Mouse (Mus musculus): ENCODE data around the gene Tmtc2. TPM values are rescaled to one million over a fixed set of nuclear protein-coding genes. Genes with fewer than 3 reads are reported as not detected.

Gene Tmtc2
- polyA plus RNA-seq, 1 experiment: 1.4 TPM

- Histone ChIP-seq H3K27me3 (ENCODE audit: control insufficient read depth, insufficient read depth, low read length) (no peaks in the 10 kb centered on the region), H3K27ac (ENCODE audit: control insufficient read depth, insufficient read depth, low read length) (no peak overlapping the region), H3K36me3 (ENCODE audit: control insufficient read depth, insufficient read depth, low read length) (no peaks in the 10 kb centered on the region), H3K4me1 (replicated peaks; ENCODE audit: control insufficient read depth, insufficient read depth, low read length) (no peaks in the 10 kb centered on the region), H3K4me3 (ENCODE audit: control insufficient read depth, insufficient read depth, low read length) (no peak overlapping the region)
- 88% methylated on average over 3 of the region's 3 CpGs for WGBS
- DNase-seq: no peak
- TF ChIP-seq CTCF (IDR thresholded peaks at IDR 0.05; ENCODE audit: borderline replicate concordance, control insufficient read depth, extremely low read depth, insufficient read depth, low read length, poor library complexity) (no peak), POLR2A (IDR thresholded peaks at IDR 0.05; ENCODE audit: control insufficient read depth, extremely low read depth, insufficient read depth, low read length, poor library complexity) (no peak)
Observed at GRCm38 (mm10) chr10:105430885-105431284, 143.4 kb downstream of the Tmtc2 start.

DNA sequence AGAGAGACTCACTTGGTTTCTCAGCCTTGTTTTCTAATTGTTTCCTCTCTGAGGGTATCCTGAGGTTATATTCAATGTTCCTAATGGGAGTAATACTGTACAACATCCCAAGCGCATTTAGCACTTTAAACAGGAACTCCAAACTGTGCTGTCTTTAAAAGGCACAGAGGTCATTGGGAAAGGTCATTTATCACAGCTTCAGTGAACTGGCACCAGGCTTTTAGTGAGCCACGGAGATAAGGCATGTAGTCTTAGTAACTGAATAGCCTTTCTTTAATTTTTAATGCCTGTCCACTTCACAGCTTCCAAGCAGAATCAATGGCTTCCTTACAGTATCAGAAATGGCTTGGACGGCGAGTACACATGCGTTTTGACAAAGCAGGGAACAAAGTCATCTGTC, 144.0 kb downstream of the Tmtc2 start:
- H3K36me3 ChIP-seq (ENCODE audit: control insufficient read depth, insufficient read depth, low read length): no peaks in the 10 kb centered on the region
- no peaks in the 10 kb centered on the region for H3K4me1 ChIP-seq (replicated peaks; ENCODE audit: control insufficient read depth, insufficient read depth, low read length)
- no peak for TF ChIP-seq POLR2A (IDR thresholded peaks at IDR 0.05; ENCODE audit: control insufficient read depth, extremely low read depth, insufficient read depth, low read length, poor library complexity)
- no peak for TF ChIP-seq CTCF (IDR thresholded peaks at IDR 0.05; ENCODE audit: borderline replicate concordance, control insufficient read depth, extremely low read depth, insufficient read depth, low read length, poor library complexity)
- no peak for DNase-seq
- no peaks in the 10 kb centered on the region for H3K27me3 ChIP-seq (ENCODE audit: control insufficient read depth, insufficient read depth, low read length)
- no peak overlapping the region for H3K4me3 ChIP-seq (ENCODE audit: control insufficient read depth, insufficient read depth, low read length)
- 94% methylated on average over 5 of the region's 5 CpGs for WGBS
- no peak overlapping the region for H3K27ac ChIP-seq (ENCODE audit: control insufficient read depth, insufficient read depth, low read length)

GRCm38 (mm10) chr10:105428080-105428479, 146.2 kb downstream of the Tmtc2 start:
- DNase-seq: no peak
- Histone ChIP-seq H3K27me3 (ENCODE audit: control insufficient read depth, insufficient read depth, low read length) (no peaks in the 10 kb centered on the region), H3K27ac (ENCODE audit: control insufficient read depth, insufficient read depth, low read length) (no peak overlapping the region), H3K36me3 (ENCODE audit: control insufficient read depth, insufficient read depth, low read length) (no peaks in the 10 kb centered on the region), H3K4me1 (replicated peaks; ENCODE audit: control insufficient read depth, insufficient read depth, low read length) (no peaks in the 10 kb centered on the region), H3K4me3 (ENCODE audit: control insufficient read depth, insufficient read depth, low read length) (no peak overlapping the region)
- 92% methylated on average over 5 of the region's 5 CpGs for WGBS
- TF ChIP-seq POLR2A (IDR thresholded peaks at IDR 0.05; ENCODE audit: control insufficient read depth, extremely low read depth, insufficient read depth, low read length, poor library complexity) (no peak), CTCF (IDR thresholded peaks at IDR 0.05; ENCODE audit: borderline replicate concordance, control insufficient read depth, extremely low read depth, insufficient read depth, low read length, poor library complexity) (no peak)

GRCm38 (mm10) chr10:105427625-105428024, 146.6 kb downstream of the Tmtc2 start:
- no peaks in the 10 kb centered on the region for H3K4me1 ChIP-seq (replicated peaks; ENCODE audit: control insufficient read depth, insufficient read depth, low read length)
- H3K27me3 ChIP-seq (ENCODE audit: control insufficient read depth, insufficient read depth, low read length): no peaks in the 10 kb centered on the region
- H3K4me3 ChIP-seq (ENCODE audit: control insufficient read depth, insufficient read depth, low read length): no peak overlapping the region
- H3K36me3 ChIP-seq (ENCODE audit: control insufficient read depth, insufficient read depth, low read length): no peaks in the 10 kb centered on the region
- DNase-seq: no peak
- 92% methylated on average over 7 of the region's 7 CpGs for WGBS
- H3K27ac ChIP-seq (ENCODE audit: control insufficient read depth, insufficient read depth, low read length): no peak overlapping the region
- TF ChIP-seq POLR2A (IDR thresholded peaks at IDR 0.05; ENCODE audit: control insufficient read depth, extremely low read depth, insufficient read depth, low read length, poor library complexity) (no peak), CTCF (IDR thresholded peaks at IDR 0.05; ENCODE audit: borderline replicate concordance, control insufficient read depth, extremely low read depth, insufficient read depth, low read length, poor library complexity) (no peak)

- TF ChIP-seq POLR2A (IDR thresholded peaks at IDR 0.05; ENCODE audit: control insufficient read depth, extremely low read depth, insufficient read depth, low read length, poor library complexity): no peak
- no peak for TF ChIP-seq CTCF (IDR thresholded peaks at IDR 0.05; ENCODE audit: borderline replicate concordance, control insufficient read depth, extremely low read depth, insufficient read depth, low read length, poor library complexity)
- no peak for DNase-seq
- Histone ChIP-seq H3K4me1 (replicated peaks; ENCODE audit: control insufficient read depth, insufficient read depth, low read length) (no peaks in the 10 kb centered on the region), H3K36me3 (ENCODE audit: control insufficient read depth, insufficient read depth, low read length) (no peaks in the 10 kb centered on the region), H3K27me3 (ENCODE audit: control insufficient read depth, insufficient read depth, low read length) (no peaks in the 10 kb centered on the region), H3K4me3 (ENCODE audit: control insufficient read depth, insufficient read depth, low read length) (no peak overlapping the region), H3K27ac (ENCODE audit: control insufficient read depth, insufficient read depth, low read length) (no peak overlapping the region)
- WGBS: 95% methylated on average over 1 of the region's 1 CpGs
Observed at GRCm38 (mm10) chr10:105425052-105425451, 149.2 kb downstream of the Tmtc2 start.

DNA sequence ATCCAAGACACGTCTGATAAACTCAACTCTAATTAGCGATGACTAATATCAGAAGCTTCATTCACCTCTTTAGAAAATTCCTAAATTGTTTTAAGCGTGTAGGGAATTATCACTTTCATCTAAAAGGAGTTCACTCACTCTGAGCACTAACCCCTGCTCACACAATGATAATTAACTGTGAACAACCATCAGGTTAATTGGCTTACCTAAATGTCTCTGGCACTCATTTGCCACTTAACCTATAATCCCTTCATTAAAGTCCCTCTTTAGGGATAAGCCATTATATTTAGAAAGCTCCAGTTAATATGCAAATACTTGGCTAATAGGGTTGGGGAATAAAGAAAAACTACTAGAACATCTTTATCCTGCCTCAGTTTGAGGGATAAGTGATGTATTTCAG, 151.1 kb downstream of the Tmtc2 start:
- Histone ChIP-seq H3K36me3 (ENCODE audit: control insufficient read depth, insufficient read depth, low read length) (no peaks in the 10 kb centered on the region), H3K27ac (ENCODE audit: control insufficient read depth, insufficient read depth, low read length) (no peak overlapping the region), H3K27me3 (ENCODE audit: control insufficient read depth, insufficient read depth, low read length) (no peaks in the 10 kb centered on the region), H3K4me1 (replicated peaks; ENCODE audit: control insufficient read depth, insufficient read depth, low read length) (no peaks in the 10 kb centered on the region), H3K4me3 (ENCODE audit: control insufficient read depth, insufficient read depth, low read length) (no peak overlapping the region)
- no peak for DNase-seq
- WGBS: 96% methylated on average over 3 of the region's 3 CpGs
- TF ChIP-seq CTCF (IDR thresholded peaks at IDR 0.05; ENCODE audit: borderline replicate concordance, control insufficient read depth, extremely low read depth, insufficient read depth, low read length, poor library complexity) (no peak), POLR2A (IDR thresholded peaks at IDR 0.05; ENCODE audit: control insufficient read depth, extremely low read depth, insufficient read depth, low read length, poor library complexity) (no peak)

- Histone ChIP-seq H3K4me3 (ENCODE audit: control insufficient read depth, insufficient read depth, low read length) (no peak overlapping the region), H3K27ac (ENCODE audit: control insufficient read depth, insufficient read depth, low read length) (no peak overlapping the region), H3K27me3 (ENCODE audit: control insufficient read depth, insufficient read depth, low read length) (no peaks in the 10 kb centered on the region), H3K36me3 (ENCODE audit: control insufficient read depth, insufficient read depth, low read length) (no peaks in the 10 kb centered on the region), H3K4me1 (replicated peaks; ENCODE audit: control insufficient read depth, insufficient read depth, low read length) (no peaks in the 10 kb centered on the region)
- no peak for DNase-seq
- TF ChIP-seq POLR2A (IDR thresholded peaks at IDR 0.05; ENCODE audit: control insufficient read depth, extremely low read depth, insufficient read depth, low read length, poor library complexity) (no peak), CTCF (IDR thresholded peaks at IDR 0.05; ENCODE audit: borderline replicate concordance, control insufficient read depth, extremely low read depth, insufficient read depth, low read length, poor library complexity) (no peak)
- 88% methylated on average over 15 of the region's 15 CpGs for WGBS
Observed at GRCm38 (mm10) chr10:105417845-105418383, 156.3 kb downstream of the Tmtc2 start.
